Mouse (Mus musculus) left cerebral cortex, adult 2 months (tissue): ENCODE data around the gene Syngr2. TPM values are rescaled to one million over a fixed set of nuclear protein-coding genes. Genes with fewer than 3 reads are reported as not detected.
A peak's percentile ranks its signal among the peaks of the same experiment; 100 is the strongest.
"Not testable (repeated sequence)": the region's sequence is repeated elsewhere in the genome, so short reads cannot be mapped to it uniquely, and the experiment has no call there.

Experiments used
- DNase-seq, 2 experiments: peaks; one replicate each; pipeline ENCODE4 v3.0.0; 2021 to 2022; ENCODE audit warnings: low spot score in 2 of 2, mixed read lengths in 1 of 2; ENCODE audit errors: extremely low spot score in 1 of 2
- H3K27ac ChIP-seq: fragments of 200-600 bp; 2 replicates; pipeline ENCODE4 v1.8.1; 2022
- H3K4me3 ChIP-seq: fragments of 200-600 bp; 2 replicates; pipeline ENCODE4 v1.8.1; 2022
- CTCF ChIP-seq: fragments of 200-600 bp; IDR thresholded peaks from 2 replicates; pipeline ENCODE4 v1.8.1; 2022; ENCODE audit warnings: antibody characterized with exemption, mild to moderate bottlenecking, moderate library complexity
- intact Hi-C: fragments of 180-260 bp; cut with DNase I; formaldehyde crosslinking; loops from one replicate; pipeline ENCODE4 v1.15.1; 2025
- total RNA-seq, 2 experiments: library from RNA; stranded (reverse); gene quantifications; 2 replicates each; pipeline ENCODE4 v1.2.3; 2021

Syngr2 gene
- total RNA-seq, 2 experiments from 2014 or later, result 8.7 to 11.1 TPM

- intact Hi-C loops, result no loop called here
- H3K27ac ChIP-seq, result no peak overlapping the region
- H3K4me3 ChIP-seq, result no peak overlapping the region
- TF ChIP-seq CTCF, result no peak
- DNase-seq, result no peak
These were observed 11.3 kb upstream of the Syngr2 start for GRCm38 (mm10) chr11:117798160-117798541.

- Histone ChIP-seq H3K27ac (no peak overlapping the region), H3K4me3 (no peak overlapping the region)
- intact Hi-C loops, result no loop called here
- no peak for DNase-seq
- no peak for TF ChIP-seq CTCF
These were observed 10.3 kb upstream of the Syngr2 start for GRCm38 (mm10) chr11:117799174-117799573.

GRCm38 (mm10) chr11:117800038-117800437 lies 9.4 kb upstream of the Syngr2 start:
- H3K27ac ChIP-seq, result no peak overlapping the region
- H3K4me3 ChIP-seq, result no peak overlapping the region
- TF ChIP-seq CTCF, result no peak
- intact Hi-C loops, result no loop called here
- no peak for DNase-seq

GRCm38 (mm10) chr11:117801650-117802049 lies 7.8 kb upstream of the Syngr2 start:
- Histone ChIP-seq H3K27ac (no peak overlapping the region), H3K4me3 (no peak overlapping the region)
- no peak for TF ChIP-seq CTCF
- DNase-seq, result no peak
- intact Hi-C loops, result no loop called here

GRCm38 (mm10) chr11:117803166-117803688 lies 6.2 kb upstream of the Syngr2 start:
- no peak overlapping the region for H3K4me3 ChIP-seq
- DNase-seq, result no peak
- intact Hi-C loops, result no loop called here
- H3K27ac ChIP-seq, result no peak overlapping the region
- no peak for TF ChIP-seq CTCF

- H3K4me3 ChIP-seq, result no peak overlapping the region
- no peak for DNase-seq
- H3K27ac ChIP-seq, result no peak overlapping the region
- intact Hi-C loops, result no loop called here
- no peak for TF ChIP-seq CTCF
These were observed 2.7 kb upstream of the Syngr2 start for GRCm38 (mm10) chr11:117806781-117807180.

- intact Hi-C loops, result no loop called here
- DNase-seq, result peak; percentile 53 to 64
- TF ChIP-seq CTCF, result peak; percentile 47
- Histone ChIP-seq H3K27ac (peak overlapping the region; percentile 63; the same call in 1 of the 2 replicates), H3K4me3 (peak overlapping the region; percentile 77)
These were observed 1.1 kb downstream of the Syngr2 start for GRCm38 (mm10) chr11:117810401-117811046.

- H3K4me3 ChIP-seq, result no peak overlapping the region
- no peak for TF ChIP-seq CTCF
- no peak overlapping the region for H3K27ac ChIP-seq
- intact Hi-C loops, result no loop called here
- DNase-seq, result no peak
These were observed 4.4 kb downstream of the Syngr2 start for GRCm38 (mm10) chr11:117813867-117814266.

- Histone ChIP-seq H3K4me3 (no peak overlapping the region), H3K27ac (no peak overlapping the region)
- TF ChIP-seq CTCF, result no peak
- intact Hi-C loops, result no loop called here
- DNase-seq, result no peak
These were observed 5.4 kb downstream of the Syngr2 start for GRCm38 (mm10) chr11:117814704-117815366.

- H3K4me3 ChIP-seq, intact Hi-C loops, DNase-seq, H3K27ac ChIP-seq: not testable (repeated sequence)
These were observed 6.4 kb downstream of the Syngr2 start for GRCm38 (mm10) chr11:117815850-117816249.

GRCm38 (mm10) chr11:117816389-117816996 lies 7.0 kb downstream of the Syngr2 start:
- DNase-seq, result no peak
- Histone ChIP-seq H3K4me3 (no peak overlapping the region), H3K27ac (no peak overlapping the region)
- no peak; the same call in 1 of the 2 replicates for TF ChIP-seq CTCF
- intact Hi-C loops, result no loop called here

GRCm38 (mm10) chr11:117819095-117819494 lies 9.6 kb downstream of the Syngr2 start:
- H3K4me3 ChIP-seq, result no peak overlapping the region
- TF ChIP-seq CTCF, result no peak
- DNase-seq, result no peak
- intact Hi-C loops, result no loop called here
- no peak overlapping the region for H3K27ac ChIP-seq
